Mouse (Mus musculus) cerebellum, adult 2 months (tissue): ENCODE results near the gene Arid1b.

Experiments used
- CTCF ChIP-seq: fragments of 200-500 bp; IDR thresholded peaks from 2 replicates; pipeline ENCODE4 v1.5.1; 2011; ENCODE audit warnings: low read depth, mild to moderate bottlenecking, control low read depth, low read length, moderate library complexity, borderline replicate concordance; ENCODE audit not compliant: insufficient read depth
- POLR2A ChIP-seq: fragments of 200-500 bp; IDR thresholded peaks from 2 replicates; pipeline ENCODE4 v1.6.1; 2011; ENCODE audit warnings: low read length, control low read depth, borderline replicate concordance; ENCODE audit not compliant: insufficient read depth

- TF ChIP-seq POLR2A = no peak
- TF ChIP-seq CTCF = no peak
Observed at GRCm38 (mm10) chr17:5212166-5212565, 218.0 kb downstream of the Arid1b start.
